Mouse (Mus musculus) large intestine, adult 2 months (tissue): ENCODE measurements around the gene Tex48. TPM values are rescaled to one million over a fixed set of nuclear protein-coding genes. Genes with fewer than 3 reads are reported as not detected.

ENCODE experiments used
- DNase-seq: peaks from one replicate; pipeline ENCODE4 v3.0.0-alpha.2; 2012; ENCODE audit warnings: low read depth, low spot score
- WGBS: fragments of 180-500 bp; shearing (Covaris S2); methylation state at CpG from one replicate; pipeline ENCODE4 v1.1.7; 2018; 5-methylcytosine and 5-hydroxymethylcytosine counted together
- polyA plus RNA-seq: library from polyadenylated mRNA; depleted of rRNA; stranded (reverse); fragments of >200 nt; gene quantifications from 2 replicates; pipeline ENCODE4 v1.2.3, GENCODE M21; 2012; rRNA removed

Gene Tex48
- polyA plus RNA-seq, 1 experiment, result not detected

GRCm38 (mm10) chr4:63557124-63558059, 64.8 kb downstream of the Tex48 start:
- DNase-seq, result no peak

More at GRCm38 (mm10) chr4:63557124-63558059, 64.8 kb downstream of the Tex48 start:
- 44% methylated on average over 16 of the region's 16 CpGs for WGBS

Other genes starting within 250 kb of the Tex48 start
- gene Akna, start 219.1 kb downstream of the Tex48 start, polyA plus RNA-seq, result 7.6 and 8.7 TPM in 2 replicates
- gene Whrn, start 126.4 kb downstream of the Tex48 start, polyA plus RNA-seq, result 11.0 and 14.1 TPM in 2 replicates
- gene Atp6v1g1, start 77.7 kb downstream of the Tex48 start, polyA plus RNA-seq, result 37.2 and 39.9 TPM in 2 replicates
- 12.7 and 14.8 TPM in 2 replicates for gene Tmem268, start 63.6 kb downstream of the Tex48 start, polyA plus RNA-seq
- not detected in 2 replicates for gene Gm11213, start 17.2 kb downstream of the Tex48 start, polyA plus RNA-seq
- not detected in 2 replicates for gene Gm11214, start 41.0 kb upstream of the Tex48 start, polyA plus RNA-seq
- 0.17 and 0.27 TPM in 2 replicates for gene Tnfsf15, start 122.7 kb upstream of the Tex48 start, polyA plus RNA-seq
- 0.24 and 0.44 TPM in 2 replicates for gene Tnfsf8, start 238.9 kb upstream of the Tex48 start, polyA plus RNA-seq